Mouse (Mus musculus) MEL (cell line): ENCODE data around the gene Prkar1a. TPM values are rescaled to one million over a fixed set of nuclear protein-coding genes. Genes with fewer than 3 reads are reported as not detected.

Experiments used
- DNase-seq: peaks from one replicate; pipeline ENCODE4 v3.0.0; 2011; ENCODE audit warnings: low read depth, low spot score
- H3K27ac ChIP-seq: 2 replicates; pipeline ENCODE4 v1.5.1; 2012; ENCODE audit warnings: low read depth, mild to moderate bottlenecking, control low read depth, low read length, moderate library complexity; ENCODE audit not compliant: control insufficient read depth
- H3K27me3 ChIP-seq, 2 experiments: fragments of 150-350 bp in 1 of 2; sonication (generic) in 1 of 2; 2 replicates each; pipeline ENCODE4 v1.6.1; 2012; ENCODE audit warnings: low read length in 2 of 2, mild to moderate bottlenecking in 2 of 2, improper control_type of control experiment in 1 of 2, moderate library complexity in 1 of 2; ENCODE audit not compliant: insufficient read depth in 2 of 2, control insufficient read depth in 1 of 2
- H3K36me3 ChIP-seq, 2 experiments: 2 replicates each; pipeline ENCODE4 v1.6.1; 2012 to 2014; ENCODE audit warnings: low read length in 2 of 2, improper control_type of control experiment in 1 of 2, inconsistent platforms in 1 of 2, mild to moderate bottlenecking in 1 of 2; ENCODE audit not compliant: insufficient read depth in 2 of 2, control insufficient read depth in 1 of 2
- H3K4me1 ChIP-seq, 2 experiments: fragments of 150-350 bp in 1 of 2; sonication (generic) in 1 of 2; 2 replicates each; pipeline ENCODE4 v1.6.1; 2012; ENCODE audit warnings: low read length in 2 of 2, improper control_type of control experiment in 1 of 2, mild to moderate bottlenecking in 1 of 2; ENCODE audit not compliant: insufficient read depth in 2 of 2, control insufficient read depth in 1 of 2
- H3K4me3 ChIP-seq, 2 experiments: fragments of 150-350 bp in 1 of 2; sonication (generic) in 1 of 2; 2 replicates each; pipeline ENCODE4 v1.5.1; 2012; ENCODE audit warnings: low read depth in 2 of 2, low read length in 2 of 2, mild to moderate bottlenecking in 2 of 2, moderate library complexity in 2 of 2, control low read depth in 1 of 2, improper control_type of control experiment in 1 of 2; ENCODE audit not compliant: control insufficient read depth in 1 of 2, insufficient read depth in 1 of 2
- H3K79me2 ChIP-seq: 2 replicates; pipeline ENCODE4 v1.6.1; 2012; ENCODE audit warnings: mild to moderate bottlenecking, low read length, moderate library complexity; ENCODE audit not compliant: control insufficient read depth, poor library complexity, insufficient read depth
- H3K9ac ChIP-seq: 2 replicates; pipeline ENCODE4 v1.6.1; 2012; ENCODE audit warnings: low read depth, mild to moderate bottlenecking, control low read depth, low read length, moderate library complexity; ENCODE audit not compliant: control insufficient read depth, poor library complexity, severe bottlenecking
- H3K9me3 ChIP-seq: fragments of 150-350 bp; sonication (generic); replicated peaks from 2 replicates; pipeline ENCODE4 v1.6.1; 2012; ENCODE audit warnings: mild to moderate bottlenecking, low read length, improper control_type of control experiment, moderate library complexity; ENCODE audit not compliant: insufficient read depth
- CHD1 ChIP-seq: IDR thresholded peaks from 2 replicates; pipeline ENCODE4 v1.6.1; 2012; ENCODE audit warnings: low read depth, mild to moderate bottlenecking, inconsistent platforms, low read length, improper control_type of control experiment
- CHD2 ChIP-seq: IDR thresholded peaks from 2 replicates; pipeline ENCODE4 v1.6.1; 2011; ENCODE audit warnings: low read length, improper control_type of control experiment
- E2F4 ChIP-seq: IDR thresholded peaks from 2 replicates; pipeline ENCODE4 v1.6.1; 2011; ENCODE audit warnings: low read depth, low read length, improper control_type of control experiment, borderline replicate concordance
- ELF1 ChIP-seq: IDR thresholded peaks from 2 replicates; pipeline ENCODE4 v1.6.1; 2014; ENCODE audit warnings: low read depth, mild to moderate bottlenecking, inconsistent platforms, low read length, improper control_type of control experiment, moderate library complexity
- EP300 ChIP-seq, 2 experiments: IDR thresholded peaks; 2 replicates each; pipeline ENCODE4 v1.6.1; 2011; ENCODE audit warnings: improper control_type of control experiment in 2 of 2, low read length in 2 of 2, low read depth in 1 of 2, mild to moderate bottlenecking in 1 of 2
- GABPA ChIP-seq: IDR thresholded peaks from 2 replicates; pipeline ENCODE4 v1.6.1; 2012; ENCODE audit warnings: low read depth, mild to moderate bottlenecking, inconsistent platforms, low read length, improper control_type of control experiment, moderate library complexity
- KAT2A ChIP-seq: conservative IDR thresholded peaks from 2 replicates; pipeline ENCODE4 v1.6.1; 2012; ENCODE audit warnings: low read depth, low read length, improper control_type of control experiment, inconsistent platforms
- MAX ChIP-seq: IDR thresholded peaks from 2 replicates; pipeline ENCODE4 v1.6.1; 2011; ENCODE audit warnings: low read length, improper control_type of control experiment
- MEF2A ChIP-seq: IDR thresholded peaks from 2 replicates; pipeline ENCODE4 v1.6.1; 2014; ENCODE audit warnings: low read depth, mild to moderate bottlenecking, inconsistent platforms, low read length, improper control_type of control experiment; ENCODE audit not compliant: poor library complexity, insufficient replicate concordance, severe bottlenecking; ENCODE audit errors: extremely low read depth
- MYB ChIP-seq: IDR thresholded peaks from 2 replicates; pipeline ENCODE4 v1.6.1; 2011; ENCODE audit warnings: mild to moderate bottlenecking, low read depth, low read length, improper control_type of control experiment
- POLR2A ChIP-seq, 2 experiments: IDR thresholded peaks; 2 replicates each; pipeline ENCODE4 v1.6.1; 2011 to 2012; ENCODE audit warnings: low read length in 2 of 2, mild to moderate bottlenecking in 2 of 2, control low read depth in 1 of 2, improper control_type of control experiment in 1 of 2, low read depth in 1 of 2, moderate library complexity in 1 of 2; ENCODE audit not compliant: control insufficient read depth in 1 of 2, insufficient read depth in 1 of 2, poor library complexity in 1 of 2
- POLR2AphosphoS5 ChIP-seq: IDR thresholded peaks from 2 replicates; pipeline ENCODE4 v1.6.1; 2012; ENCODE audit warnings: low read depth, borderline replicate concordance, mild to moderate bottlenecking, inconsistent platforms, low read length, moderate library complexity, mixed read lengths
- SIN3A ChIP-seq: IDR thresholded peaks from 2 replicates; pipeline ENCODE4 v1.6.1; 2012; ENCODE audit warnings: low read length, improper control_type of control experiment, inconsistent platforms
- TAL1 ChIP-seq: IDR thresholded peaks from 2 replicates; pipeline ENCODE4 v1.6.1; 2012; ENCODE audit warnings: mild to moderate bottlenecking, inconsistent platforms, low read length, moderate library complexity, mixed read lengths
- TBP ChIP-seq: IDR thresholded peaks from 2 replicates; pipeline ENCODE4 v1.8.0; 2011; ENCODE audit warnings: low read depth, low read length, improper control_type of control experiment
- TCF12 ChIP-seq: IDR thresholded peaks from 2 replicates; pipeline ENCODE4 v1.6.1; 2014; ENCODE audit warnings: low read depth, mild to moderate bottlenecking, inconsistent platforms, low read length, improper control_type of control experiment, moderate library complexity
- USF1 ChIP-seq: IDR thresholded peaks from 2 replicates; pipeline ENCODE4 v1.6.1; 2014; ENCODE audit warnings: low read depth, mild to moderate bottlenecking, inconsistent platforms, low read length, improper control_type of control experiment, moderate library complexity
- USF2 ChIP-seq, 2 experiments: IDR thresholded peaks; 2 replicates each; pipeline ENCODE4 v1.6.1; 2011 to 2012; ENCODE audit warnings: improper control_type of control experiment in 2 of 2, low read length in 2 of 2, borderline replicate concordance in 1 of 2, inconsistent platforms in 1 of 2, low read depth in 1 of 2, mild to moderate bottlenecking in 1 of 2; ENCODE audit not compliant: insufficient read depth in 1 of 2
- ZMIZ1 ChIP-seq: IDR thresholded peaks from 2 replicates; pipeline ENCODE4 v1.6.1; 2012; ENCODE audit warnings: low read depth, mild to moderate bottlenecking, inconsistent platforms, low read length, improper control_type of control experiment, moderate library complexity
- polyA plus RNA-seq, 2 experiments: library from polyadenylated mRNA; stranded (reverse) in 1 of 2; unstranded in 1 of 2; fragments of >175 nt in 1 of 2; fragments of >200 nt in 1 of 2; gene quantifications; 2 replicates each; pipeline versions ENCODE4 v1.2.1 to v1.2.4; 2012; ENCODE audit warnings: low replicate concordance in 2 of 2, low read depth in 1 of 2; ENCODE audit not compliant: insufficient read length in 2 of 2, insufficient read depth in 1 of 2, missing spikeins in 1 of 2
- total RNA-seq: library from RNA; depleted of rRNA; stranded (reverse); fragments of 300-350 nt; gene quantifications from 2 replicates; pipeline ENCODE4 v1.2.3, GENCODE M21; 2012

Prkar1a gene
- total and polyA plus RNA-seq, 3 experiments = 69.6 to 152 TPM; not detected in 1

DNA sequence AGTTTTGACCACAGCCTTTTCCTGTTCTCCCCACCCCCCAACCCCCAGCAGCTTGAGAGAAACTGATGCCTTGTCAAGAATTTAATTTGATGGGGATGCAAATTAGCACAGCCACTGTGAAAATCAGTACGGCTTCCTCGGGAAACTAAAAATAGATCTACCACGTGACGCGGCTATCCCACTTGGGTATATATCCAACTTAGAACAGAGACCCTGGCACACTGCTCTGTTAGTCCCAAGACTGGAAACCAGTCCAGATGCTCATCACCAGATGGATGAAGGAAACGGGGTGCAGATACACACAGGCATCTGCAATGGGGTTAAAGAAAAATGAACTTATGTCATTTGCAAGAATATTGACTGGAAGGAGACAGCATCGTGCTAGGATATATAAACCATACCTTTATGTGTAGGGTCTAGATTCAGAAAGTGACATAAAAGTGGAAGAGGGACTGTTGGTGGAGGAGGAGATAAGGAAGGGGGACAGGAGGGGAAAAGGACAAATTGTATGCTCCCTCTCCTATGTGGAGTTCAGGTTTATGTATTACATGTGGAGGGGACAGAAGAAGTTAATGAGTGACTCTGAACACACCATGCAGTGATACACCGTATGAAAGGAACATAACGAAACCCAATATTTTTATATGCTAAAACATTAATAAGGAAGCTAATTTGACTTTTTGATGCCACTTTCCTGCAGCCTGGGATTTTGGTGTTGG is 56.3 kb downstream of the Prkar1a start (continued):
- TF ChIP-seq USF1 = no peak

DNA sequence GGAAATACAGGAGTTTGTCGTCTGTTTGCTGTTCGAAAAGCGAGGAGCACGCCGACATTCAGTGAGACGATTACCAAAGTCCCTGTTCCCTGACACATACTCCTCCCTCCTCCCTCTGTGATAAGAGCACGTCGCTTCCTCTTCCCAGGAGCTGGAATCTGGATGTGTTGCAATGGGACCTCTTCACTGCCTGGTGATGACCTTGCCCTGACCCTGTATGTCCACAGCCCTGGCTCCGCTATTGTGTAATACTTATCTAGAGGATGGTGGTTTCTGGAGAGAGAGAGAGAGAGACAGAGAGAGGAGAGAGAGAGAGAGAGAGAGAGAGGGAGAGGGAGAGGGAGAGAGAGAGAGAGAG is 56.8 kb downstream of the Prkar1a start:
- Histone ChIP-seq H3K27me3 (no peaks in the 10 kb centered on the region), H3K9me3 (no peaks in the 10 kb centered on the region), H3K4me3 (no peak overlapping the region), H3K9ac (no peak overlapping the region), H3K79me2 (no peaks in the 10 kb centered on the region), H3K36me3 (no peaks in the 10 kb centered on the region), H3K27ac (no peak overlapping the region), H3K4me1 (no peaks in the 10 kb centered on the region)
- TF ChIP-seq CHD2 = no peak
- TF ChIP-seq USF1 = no peak
- no peak for TF ChIP-seq ELF1
- TF ChIP-seq E2F4 = no peak
- no peak for TF ChIP-seq EP300 (IDR thresholded peaks at IDR 0.05; ENCODE audit: low read depth in 1 of 2, low read length in 2 of 2)
- no peak for TF ChIP-seq MAX
- no peak for TF ChIP-seq GABPA
- no peak for TF ChIP-seq USF2 (IDR thresholded peaks at IDR 0.05; ENCODE audit: borderline replicate concordance in 1 of 2, insufficient read depth in 1 of 2, low read depth in 1 of 2, low read length in 2 of 2)
- TF ChIP-seq MEF2A = no peak
- TF ChIP-seq POLR2A (IDR thresholded peaks at IDR 0.05; ENCODE audit: control insufficient read depth in 1 of 2, insufficient read depth in 1 of 2, low read depth in 1 of 2, low read length in 2 of 2, poor library complexity in 1 of 2) = no peak
- TF ChIP-seq TCF12 = no peak
- TF ChIP-seq TAL1 = no peak
- TF ChIP-seq POLR2AphosphoS5 = no peak
- TF ChIP-seq ZMIZ1 = no peak
- TF ChIP-seq SIN3A = no peak
- TF ChIP-seq CHD1 = no peak
- TF ChIP-seq KAT2A = no peak
- TF ChIP-seq MYB = no peak
- no peak for DNase-seq

DNA sequence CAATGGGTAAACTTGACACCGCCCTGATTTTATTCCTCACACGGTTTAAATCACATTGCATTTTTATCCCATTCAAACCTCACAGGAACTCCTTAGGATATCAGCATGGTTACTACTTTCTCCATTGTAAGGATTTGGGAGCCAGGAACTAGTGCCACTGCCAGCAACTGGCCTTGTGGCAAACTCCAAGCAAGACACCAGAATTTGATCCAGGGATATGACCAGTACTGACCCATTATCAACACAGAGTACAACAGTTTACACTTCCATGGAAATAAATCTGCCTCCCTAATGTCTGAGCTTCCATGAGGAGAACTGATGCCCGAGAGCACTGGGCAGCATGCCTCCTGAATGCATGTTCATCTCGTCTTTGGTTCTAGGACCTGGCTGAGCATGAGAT is 57.4 kb downstream of the Prkar1a start:
- H3K4me1 ChIP-seq = no peaks in the 10 kb centered on the region
- no peaks in the 10 kb centered on the region for H3K36me3 ChIP-seq
- H3K9me3 ChIP-seq = no peaks in the 10 kb centered on the region
- TF ChIP-seq ZMIZ1 (no peak), TBP (no peak)
- no peak overlapping the region for H3K27ac ChIP-seq
- H3K27me3 ChIP-seq = no peaks in the 10 kb centered on the region
- no peak overlapping the region for H3K9ac ChIP-seq
- no peak for DNase-seq
- H3K79me2 ChIP-seq = no peaks in the 10 kb centered on the region
- no peak overlapping the region for H3K4me3 ChIP-seq
